Mouse (Mus musculus) cortical plate, adult 2 months (tissue): ENCODE results near the gene Kif18a.

ENCODE experiments used
- CTCF ChIP-seq: fragments of 200-500 bp; IDR thresholded peaks from 2 replicates; pipeline ENCODE4 v1.5.1; 2011; ENCODE audit warnings: mild to moderate bottlenecking, control low read depth, low read length; ENCODE audit not compliant: insufficient read depth; ENCODE audit errors: extremely low read depth
- POLR2A ChIP-seq: fragments of 200-500 bp; IDR thresholded peaks from 2 replicates; pipeline ENCODE4 v1.6.1; 2011; ENCODE audit warnings: mild to moderate bottlenecking, low read length, control low read depth; ENCODE audit not compliant: insufficient read depth; ENCODE audit errors: extremely low read depth

DNA sequence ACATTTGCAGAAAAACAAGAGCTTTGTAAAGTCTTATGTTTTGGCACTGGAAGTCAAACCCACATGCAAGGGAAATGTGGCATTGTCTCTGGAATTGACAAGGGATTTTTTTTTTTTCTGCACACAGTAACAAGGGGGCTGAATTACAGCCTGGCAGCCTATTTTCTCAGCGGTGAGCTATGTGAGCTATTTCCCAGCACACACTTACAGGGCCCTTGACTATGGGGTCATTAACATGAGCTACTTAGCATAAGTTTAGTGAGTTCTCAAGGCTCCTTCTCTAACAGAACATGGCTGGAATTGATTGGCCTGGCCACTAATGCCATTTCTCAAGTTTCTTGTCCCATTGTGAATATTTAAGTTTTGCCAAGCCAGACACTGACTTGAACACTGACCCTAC lies 109.4 kb downstream of the Kif18a start:
- no peak for TF ChIP-seq CTCF
- no peak for TF ChIP-seq POLR2A
